Mouse (Mus musculus): ENCODE data around the gene Kif17. TPM values are rescaled to one million over a fixed set of nuclear protein-coding genes. Genes with fewer than 3 reads are reported as not detected.

Kif17 gene
- total RNA-seq, 2 experiments from 2014 or later: 8.5 to 9.3 TPM

DNA sequence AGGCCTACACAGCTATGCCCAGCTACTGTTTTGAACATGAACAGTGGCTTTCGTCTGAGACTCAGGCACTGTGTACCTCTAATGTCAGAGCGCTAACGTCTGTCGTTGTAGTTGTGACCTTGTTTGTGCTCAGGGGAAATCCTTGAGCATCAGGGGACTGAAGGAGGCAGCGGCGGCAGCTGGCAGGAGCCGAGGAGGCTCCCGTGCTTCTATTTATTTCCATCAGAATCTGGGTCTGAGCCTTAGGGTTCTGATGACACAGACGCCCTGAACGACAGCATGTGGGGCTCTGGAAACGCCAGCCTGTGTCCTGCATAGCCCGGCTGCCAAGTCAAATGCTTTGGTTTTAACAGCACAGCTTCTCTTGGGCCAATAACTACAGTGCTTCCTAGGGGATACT, 84.8 kb downstream of the Kif17 start:
- intact Hi-C loops (cut with DNase I): no loop called here
- no peak for DNase-seq

DNA sequence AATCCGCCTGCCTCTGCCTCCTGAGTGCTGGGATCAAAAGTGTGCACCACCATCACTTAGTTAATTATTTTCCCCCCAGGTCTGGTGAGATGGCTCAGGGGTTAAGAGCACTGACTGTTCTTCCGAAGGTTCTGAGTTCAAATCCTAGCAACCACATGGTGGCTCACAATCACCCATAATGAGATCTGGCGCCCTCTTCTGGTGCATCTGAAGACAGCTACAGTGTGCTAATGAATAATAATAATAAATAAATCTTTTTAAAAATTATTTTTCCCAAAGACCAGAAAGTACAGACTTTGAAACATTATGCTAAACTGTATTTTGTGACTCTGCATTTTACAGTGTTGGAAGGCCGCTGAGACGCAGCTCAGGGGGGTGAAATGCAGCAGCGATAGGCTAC, 85.4 kb downstream of the Kif17 start:
- intact Hi-C loops (cut with DNase I): no loop called here
- DNase-seq: no peak

DNA sequence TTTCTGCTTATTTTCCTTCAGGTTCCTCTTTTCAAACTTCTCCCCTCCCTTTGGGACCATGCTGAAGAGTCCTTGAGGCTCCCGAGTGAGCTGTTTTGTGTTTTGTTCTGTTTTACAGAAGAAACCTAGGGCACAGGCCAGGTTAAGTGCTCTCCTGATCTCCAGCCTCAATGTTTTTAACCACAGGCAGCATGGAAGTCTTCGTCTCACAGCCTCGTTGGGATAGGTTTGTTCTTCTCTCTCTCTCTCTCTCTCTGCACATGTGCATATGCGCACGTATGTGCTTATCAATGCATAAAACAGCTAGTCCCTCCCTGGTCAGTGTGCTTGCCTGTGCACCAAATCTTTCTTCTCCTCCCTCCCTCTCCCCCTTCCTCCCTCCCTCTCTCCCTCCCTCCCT, 86.6 kb downstream of the Kif17 start:
- no peak for DNase-seq
- intact Hi-C loops (cut with DNase I): no loop called here

DNA sequence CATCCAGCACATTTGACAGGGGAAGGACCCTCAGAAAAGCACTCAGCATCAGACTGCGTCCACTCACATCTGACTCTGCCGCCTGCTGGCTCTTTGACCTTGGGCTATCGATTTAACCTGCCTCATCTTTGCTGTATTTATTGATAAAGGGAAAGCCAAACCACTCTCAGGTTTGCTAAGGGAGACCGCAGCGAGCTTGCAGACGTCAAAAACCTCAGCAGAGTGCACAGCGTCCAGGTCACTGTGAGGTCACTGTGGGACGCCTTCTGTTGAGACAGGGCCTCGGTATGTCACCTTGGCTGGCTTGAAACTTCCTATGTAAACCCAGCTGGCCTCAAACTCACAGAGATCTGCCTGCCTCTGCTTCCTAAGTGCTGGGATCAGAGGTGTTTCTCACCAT, 87.1 kb downstream of the Kif17 start:
- intact Hi-C loops (cut with DNase I): no loop called here
- no peak for DNase-seq

DNA sequence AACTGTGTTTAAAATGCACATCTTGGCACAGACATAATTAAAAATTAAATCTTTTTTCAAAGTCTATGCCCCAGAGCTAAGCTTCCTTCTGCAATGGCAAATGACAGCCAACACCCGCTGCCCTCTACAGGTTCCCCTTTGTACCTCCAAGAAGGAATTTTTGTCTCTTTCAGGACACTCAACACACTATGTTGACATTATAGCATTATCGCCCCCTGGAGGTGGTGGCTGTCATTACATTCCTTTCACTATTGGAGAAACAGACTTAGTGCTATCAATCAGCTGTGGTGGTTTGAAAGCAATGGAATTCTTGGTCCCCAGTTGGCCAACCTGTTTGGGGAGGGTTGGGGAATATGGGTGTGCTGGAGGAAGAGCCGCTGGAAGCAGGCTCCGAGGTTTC, 89.7 kb downstream of the Kif17 start:
- intact Hi-C loops (cut with DNase I): no loop called here
- DNase-seq: peak; percentile 61

DNA sequence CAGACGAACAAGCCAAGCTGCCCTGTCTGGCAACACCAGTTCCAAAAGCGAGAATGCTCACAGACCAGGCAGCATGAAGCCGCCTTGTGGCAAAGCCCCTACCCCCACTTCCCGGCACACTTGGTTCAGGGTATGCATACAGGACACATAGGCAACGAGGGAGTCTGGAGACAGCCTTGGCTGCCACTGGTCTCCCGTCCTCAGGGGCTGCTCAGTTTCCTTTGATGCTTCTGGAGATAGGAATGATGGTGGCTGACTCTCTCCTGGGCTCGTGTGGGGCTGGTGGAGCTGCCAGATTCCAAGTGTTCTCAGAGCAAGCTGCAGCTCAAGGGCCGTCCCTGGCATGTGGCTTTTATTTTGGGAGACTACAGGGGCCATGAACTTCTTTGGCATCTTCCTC, 91.2 kb downstream of the Kif17 start:
- no peak for DNase-seq
- intact Hi-C loops (cut with DNase I): no loop called here

DNA sequence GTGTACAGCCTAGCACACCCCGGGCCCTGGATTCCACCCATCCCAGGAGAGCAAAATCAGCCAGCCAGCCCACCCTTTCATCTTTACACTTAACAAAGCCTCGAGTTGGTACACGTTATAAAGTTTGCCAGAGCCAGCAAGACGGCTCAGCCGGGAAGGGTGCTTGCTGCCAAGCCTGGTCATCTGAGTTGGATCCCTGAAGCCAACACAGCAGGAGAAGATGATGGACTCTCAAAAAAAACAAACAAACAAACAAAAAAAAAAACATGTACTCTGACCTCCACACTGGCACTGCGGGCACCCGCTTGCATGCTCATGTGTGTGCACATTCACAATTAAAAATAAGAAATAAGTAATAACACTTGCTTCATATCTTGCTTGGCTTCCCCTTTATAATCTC, 91.8 kb downstream of the Kif17 start:
- intact Hi-C loops (cut with DNase I): no loop called here
- no peak for DNase-seq

DNA sequence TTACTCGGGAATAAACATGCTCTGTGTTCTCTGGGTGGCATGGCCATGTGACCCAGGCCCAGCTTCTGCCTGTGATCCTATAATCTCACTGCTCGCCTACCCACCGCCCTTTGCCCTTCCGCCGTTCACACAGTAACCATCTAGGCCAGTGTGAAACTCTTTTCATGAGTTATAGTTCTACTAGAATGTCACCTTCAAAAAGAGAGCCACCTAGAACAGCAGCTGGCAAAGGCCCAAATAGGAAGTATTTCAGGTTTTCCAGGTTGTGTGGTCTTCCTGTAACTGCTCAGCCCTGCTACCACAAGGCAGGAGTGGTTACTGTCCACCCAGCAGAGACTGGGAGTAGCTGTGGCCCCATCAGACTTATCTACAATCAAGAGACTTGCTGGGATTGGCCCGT, 92.5 kb downstream of the Kif17 start:
- intact Hi-C loops (cut with DNase I): no loop called here
- no peak for DNase-seq

DNA sequence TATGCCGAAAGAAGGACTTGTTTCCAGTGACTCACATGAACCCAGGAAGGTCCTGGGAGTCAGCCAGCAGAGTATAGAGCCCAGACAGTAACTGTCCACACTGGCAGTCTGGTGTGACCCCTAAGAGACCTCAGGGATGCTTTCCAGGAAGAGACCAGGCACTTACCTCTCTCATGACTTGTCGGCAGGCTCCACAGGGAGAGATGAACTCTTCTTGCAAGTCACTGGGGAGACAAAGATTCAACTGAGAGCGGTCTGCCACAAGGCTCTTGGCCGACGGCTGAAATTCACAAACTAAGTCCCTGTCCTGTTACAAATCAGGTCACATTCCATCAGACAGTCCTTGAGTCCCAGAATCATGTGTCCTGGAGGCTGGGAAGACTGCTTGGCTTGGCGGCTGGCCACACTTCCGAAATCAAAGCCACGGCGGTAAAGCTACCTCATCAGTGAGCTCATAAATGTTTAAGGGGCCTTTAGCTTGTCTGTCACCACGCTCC, 93.2 kb downstream of the Kif17 start:
- intact Hi-C loops (cut with DNase I): no loop called here
- no peak for DNase-seq

DNA sequence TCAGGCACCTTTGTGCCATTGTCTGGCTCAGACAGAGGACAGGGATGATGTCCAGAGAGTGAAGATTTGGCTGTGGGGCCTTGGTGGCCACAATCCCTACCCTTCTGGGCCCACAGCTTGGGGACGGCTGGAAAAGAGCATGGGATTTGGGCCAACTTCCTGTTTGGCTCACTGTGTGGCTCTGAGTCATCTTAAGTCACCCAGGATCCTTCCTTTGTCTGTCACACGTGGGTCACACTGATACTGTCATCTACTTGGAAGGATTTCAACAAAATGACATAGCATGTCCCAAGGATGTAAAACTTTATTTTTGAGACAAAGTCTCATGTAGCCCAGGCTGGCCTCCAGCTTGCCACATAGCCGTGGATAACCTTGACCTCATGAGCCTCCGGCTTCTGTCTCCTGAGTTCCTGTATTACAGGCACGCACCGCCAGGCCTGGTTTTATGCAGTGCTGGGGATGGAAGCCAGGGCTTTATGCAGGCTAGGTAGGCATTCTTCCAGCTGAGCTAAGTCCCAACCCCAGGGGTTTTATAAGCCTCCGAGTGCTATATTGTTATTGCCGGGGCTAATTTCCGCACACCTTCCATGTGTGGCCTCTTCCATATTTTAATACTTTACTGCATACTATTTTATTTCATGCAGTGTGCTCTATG, 94.8 kb downstream of the Kif17 start:
- intact Hi-C loops (cut with DNase I): no loop called here
- no peak for DNase-seq

DNA sequence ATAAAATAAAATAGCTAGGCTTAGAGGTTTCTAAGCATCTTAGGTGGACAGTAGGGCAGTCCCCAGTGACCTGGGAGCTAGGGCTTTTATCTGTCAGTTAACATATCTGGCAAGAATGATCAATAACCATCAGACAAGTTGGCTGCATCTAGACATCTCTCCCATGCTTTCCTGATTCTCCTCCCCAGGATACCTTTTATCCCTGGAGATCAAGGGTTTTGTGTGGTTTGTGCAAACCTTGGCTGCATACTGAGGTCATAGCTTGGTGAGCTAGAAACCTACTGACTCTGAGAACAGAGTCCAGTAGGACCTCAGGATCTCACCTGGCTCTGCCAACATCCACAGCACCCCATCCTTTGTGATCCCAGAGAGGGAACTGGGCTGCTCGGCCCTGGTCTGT, 97.0 kb downstream of the Kif17 start:
- DNase-seq: no peak
- intact Hi-C loops (cut with DNase I): no loop called here

DNA sequence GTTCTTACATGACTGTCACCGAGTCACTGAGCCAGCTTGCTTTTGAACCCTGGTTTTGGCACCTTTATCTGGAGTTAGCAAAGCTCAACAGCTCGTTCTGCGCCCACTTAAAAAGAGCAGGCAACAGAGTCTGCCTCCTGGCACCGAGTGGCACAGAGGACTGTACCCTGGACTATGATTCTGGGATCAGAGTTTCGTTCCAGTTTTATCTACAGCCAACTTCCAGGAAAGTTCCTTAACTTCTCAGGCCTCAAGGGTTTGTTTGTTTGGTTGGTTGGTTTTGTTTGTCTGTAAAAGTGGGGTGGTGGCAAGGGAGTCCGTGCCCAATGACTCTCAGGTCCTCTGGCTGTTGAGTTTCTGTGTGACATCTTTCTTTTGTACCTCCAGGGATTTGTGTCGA, 98.5 kb downstream of the Kif17 start:
- DNase-seq: no peak
- intact Hi-C loops (cut with DNase I): no loop called here

Small RNA genes lying within 50 kb of the gene (microRNA-seq; reads per million reads assigned to microRNA genes)
- gene Gm27646 (not detected), gene Mir7019 (6.6 reads per million, percentile 16 among the genes with 10 or more reads in this experiment)

Other genes with a start within 250 kb of the Kif17 start
- gene Hp1bp3, start 34.1 kb upstream of the Kif17 start, total RNA-seq (2021): 100 to 1,000 TPM; 197 to 205 TPM
- gene Sh2d5, start within 50 bp of the Kif17 start, total RNA-seq (2021): 10 to 100 TPM; 17.1 to 18.2 TPM
- 100 to 1,000 TPM; 108 to 115 TPM for gene Ddost, start 54.3 kb downstream of the Kif17 start, total RNA-seq (2021)
- gene Pink1, start 75.9 kb downstream of the Kif17 start, total RNA-seq (2021): 100 to 1,000 TPM; 120 to 126 TPM
- gene Cda, start 117.6 kb downstream of the Kif17 start, total RNA-seq (2021): under 1 TPM; 0.76 to 0.87 TPM
- gene Fam43b, start 146.1 kb downstream of the Kif17 start, total RNA-seq (2021): 10 to 100 TPM; 27.7 to 30.6 TPM
- 10 to 100 TPM; 35.4 to 35.8 TPM for gene Mul1, start 184.2 kb downstream of the Kif17 start, total RNA-seq (2021)
- 100 to 1,000 TPM; 106 to 110 TPM for gene Camk2n1, start 203.9 kb downstream of the Kif17 start, total RNA-seq (2021)

Data from left cerebral cortex, postnatal 4 days (tissue).